Mouse (Mus musculus): ENCODE data around the gene Man1c1.
A peak's percentile ranks its signal among the peaks of the same experiment; 100 is the strongest.

The Man1c1 gene

DNA sequence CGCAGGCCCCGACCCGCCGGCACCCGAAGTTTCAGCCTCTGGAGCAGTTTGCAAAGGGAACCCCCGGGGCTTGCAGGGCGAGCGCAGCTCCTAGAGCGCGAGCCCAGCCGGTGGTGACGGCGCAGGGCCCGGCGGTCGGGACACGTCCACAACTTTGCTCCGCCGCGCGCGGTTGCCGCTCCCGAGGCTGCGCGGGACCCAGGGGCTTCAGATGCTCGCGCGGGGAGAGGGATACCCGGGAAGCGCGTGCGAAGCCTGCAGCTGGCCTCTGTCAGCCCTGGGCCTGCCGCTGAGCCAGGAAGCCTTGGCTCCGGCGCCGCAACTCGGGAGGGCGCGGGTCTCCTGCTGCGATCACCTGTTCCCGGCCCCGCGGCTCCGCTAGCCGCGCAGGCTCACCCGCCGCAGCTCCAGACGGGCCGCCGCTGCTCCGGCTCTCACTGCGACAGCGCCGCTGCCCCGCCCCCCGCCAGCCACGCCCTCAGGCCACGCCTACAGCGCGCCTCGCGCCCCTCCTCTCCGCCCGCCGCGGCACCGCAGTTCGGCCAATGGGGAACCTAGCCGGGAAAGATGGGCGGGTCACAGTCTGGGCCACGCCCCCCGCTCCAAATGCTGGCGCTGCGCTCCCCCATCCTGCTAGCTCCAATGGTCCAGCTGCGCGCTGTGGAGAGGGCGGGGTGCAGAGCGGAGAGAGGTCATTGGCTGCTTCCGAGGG, at the start of gene Man1c1:
Gene Man1c1 (minus strand): TSS at position 456 of the 712 bp plus-strand sequence.
- peak; percentile 96 to 98 for DNase-seq

DNA sequence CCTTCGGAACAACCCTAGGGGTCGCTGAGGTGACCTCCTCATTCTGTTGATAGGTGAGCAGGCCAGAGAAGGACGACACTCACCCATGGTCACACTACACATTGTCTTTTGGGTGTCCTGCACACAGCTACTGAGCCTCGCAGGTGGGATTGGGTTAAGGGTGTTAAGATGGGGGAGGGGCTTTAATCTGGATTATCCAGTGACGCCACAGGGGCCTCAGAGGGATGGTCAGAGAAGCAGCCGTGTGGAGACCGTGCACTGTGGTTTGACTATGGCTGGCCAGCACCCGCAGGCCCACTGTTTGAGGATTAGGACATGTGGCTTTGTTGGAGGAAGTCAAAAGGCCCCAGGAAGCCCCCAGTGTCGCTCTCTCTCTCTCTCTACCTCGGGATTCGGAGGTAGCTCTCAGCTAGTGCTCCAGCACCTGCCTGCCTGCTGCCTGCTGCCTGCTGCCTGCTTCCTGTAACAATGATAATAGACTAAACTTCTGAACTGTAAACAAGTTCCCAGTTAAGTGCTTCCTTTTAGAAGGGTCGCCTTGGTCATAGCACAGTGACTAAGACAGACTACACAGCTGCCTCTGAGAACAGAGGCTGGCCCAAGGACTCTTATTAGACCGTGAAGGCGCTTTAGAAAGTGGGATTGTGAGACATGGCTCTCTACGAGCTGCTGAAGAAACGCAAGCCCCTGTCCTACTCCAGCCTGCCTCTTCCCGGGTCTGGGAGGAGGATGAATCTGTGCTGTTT, 49.6 kb upstream of the Man1c1 start:
- DNase-seq: peak; percentile 48 to 66

DNA sequence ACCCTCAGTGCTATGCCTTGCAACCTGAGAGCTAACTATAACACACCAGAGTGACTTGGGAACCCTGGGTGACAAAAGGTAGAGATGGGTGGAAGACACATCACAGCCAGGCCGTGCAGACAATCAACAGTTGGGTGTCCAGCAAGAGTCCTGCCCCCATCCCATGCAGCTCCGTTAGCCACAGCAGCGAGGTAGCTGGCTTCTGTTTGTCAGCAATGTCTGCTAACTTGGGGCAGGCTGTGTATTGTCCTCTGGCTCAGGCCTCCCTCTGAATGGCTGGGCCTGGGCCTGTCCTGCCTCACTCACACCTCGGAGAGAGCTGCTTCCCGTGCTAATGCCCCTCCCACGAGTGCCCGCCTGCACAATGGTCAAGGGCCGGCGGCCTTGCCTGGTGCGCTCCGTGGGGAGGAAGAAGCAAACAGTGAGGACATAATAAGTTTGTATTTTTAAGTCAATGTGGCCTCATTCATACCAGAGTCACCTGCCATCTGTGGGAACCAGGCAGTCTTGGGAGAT, 48.9 kb upstream of the Man1c1 start:
- DNase-seq: no peak

DNA sequence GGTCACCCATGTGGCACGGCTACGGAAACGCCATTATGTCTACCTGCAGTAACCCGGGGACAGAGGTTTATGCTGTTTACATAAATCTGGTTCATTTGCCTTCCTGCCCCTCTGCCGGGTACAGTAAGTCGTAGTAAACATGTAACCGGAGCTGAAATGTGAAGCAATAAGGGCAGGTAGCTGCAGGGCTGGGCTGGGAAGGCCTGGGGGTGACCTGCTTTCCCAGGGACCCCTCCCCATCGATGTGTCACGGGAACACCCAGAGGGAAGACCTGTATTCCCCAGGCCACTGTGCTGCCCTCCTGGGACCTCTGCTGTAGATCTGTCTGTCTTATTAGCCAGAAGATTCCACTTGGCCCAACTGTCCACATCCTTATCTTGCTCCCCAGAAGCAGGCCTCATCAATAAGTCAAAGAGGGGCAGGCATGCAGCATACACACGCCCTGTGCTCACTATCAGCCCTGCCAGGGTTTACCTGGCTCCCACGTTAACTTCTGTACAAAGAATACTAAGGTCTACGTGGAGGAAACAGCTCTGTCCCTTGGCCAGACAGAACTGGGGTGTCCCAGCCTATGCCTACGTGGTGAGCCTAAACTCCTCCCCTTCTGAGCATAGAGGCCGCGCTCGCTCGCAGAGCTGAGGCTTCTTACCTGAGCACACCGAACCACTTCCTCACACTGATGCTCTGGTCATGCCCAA, 47.7 kb upstream of the Man1c1 start:
- peak; percentile 14 to 37 for DNase-seq

GRCm38 (mm10) chr4:134750825-134751224, 46.7 kb upstream of the Man1c1 start:
- DNase-seq: peak in 1 of 2 experiments; percentile 40

DNA sequence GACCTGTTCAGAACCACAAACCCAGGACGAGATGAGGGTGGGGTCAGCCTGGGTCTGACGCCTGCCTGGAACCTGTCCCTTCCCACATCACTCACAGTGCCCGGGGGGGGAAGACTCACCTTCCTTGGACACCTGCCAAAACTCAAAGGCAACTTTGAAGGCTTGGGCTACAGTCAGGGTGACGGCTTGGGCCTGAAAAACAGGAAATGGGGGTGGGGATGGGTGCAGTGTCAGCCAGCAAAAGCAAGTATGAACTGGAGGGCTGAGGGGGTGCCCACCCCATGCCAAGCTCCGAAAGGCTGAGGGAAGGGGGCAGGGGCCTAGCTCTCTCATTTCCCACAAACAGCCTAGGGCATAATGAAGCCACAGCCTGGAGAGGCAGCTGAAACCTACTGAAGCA, 46.2 kb upstream of the Man1c1 start:
- DNase-seq: peak; percentile 70 to 83

- DNase-seq: peak; percentile 49 to 58
These were observed 45.4 kb upstream of the Man1c1 start for GRCm38 (mm10) chr4:134749301-134750030.

DNA sequence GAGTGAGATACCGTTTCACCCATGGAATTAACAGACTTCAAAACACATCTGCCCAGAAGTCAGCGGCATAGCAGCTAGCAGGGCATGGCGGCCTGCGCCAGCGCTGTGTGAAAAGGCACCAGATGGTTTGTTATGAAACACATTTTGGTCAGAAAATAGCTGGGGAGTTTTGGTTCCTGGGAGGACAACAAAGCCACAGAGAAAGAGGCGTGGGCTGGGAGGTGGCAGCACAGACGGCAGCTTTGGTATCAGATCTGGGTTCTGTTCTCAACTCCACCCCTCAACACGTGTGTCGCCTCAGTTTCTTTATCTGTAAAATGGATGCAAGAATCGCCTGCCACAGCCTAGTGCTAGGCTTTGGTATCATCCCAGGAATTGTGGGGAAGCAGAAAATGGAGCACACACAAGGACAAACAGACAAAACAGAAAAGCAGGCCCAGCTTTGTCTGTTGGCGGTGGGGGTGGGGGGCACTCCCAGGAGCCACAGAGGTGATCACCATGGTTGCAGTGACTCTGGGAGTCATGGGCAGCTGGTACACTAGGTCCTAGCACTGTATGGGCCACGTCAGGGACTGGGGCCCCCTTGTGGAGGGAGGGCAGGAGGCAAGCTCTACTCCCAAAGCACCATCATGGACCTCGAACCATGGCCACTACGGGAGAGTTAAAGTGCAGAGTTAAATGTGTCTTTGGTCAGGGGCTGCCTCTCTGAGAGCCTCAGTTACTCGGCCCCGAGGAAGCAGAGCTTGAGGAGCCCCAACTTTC, 42.0 kb upstream of the Man1c1 start:
- DNase-seq: no peak

- DNase-seq: no peak
These were observed 40.0 kb upstream of the Man1c1 start for GRCm38 (mm10) chr4:134743881-134744633.

GRCm38 (mm10) chr4:134741949-134742348, 37.9 kb upstream of the Man1c1 start:
- DNase-seq: no peak

GRCm38 (mm10) chr4:134740186-134740585, 36.1 kb upstream of the Man1c1 start:
- DNase-seq: no peak

GRCm38 (mm10) chr4:134739530-134739929, 35.4 kb upstream of the Man1c1 start:
- DNase-seq: no peak

- DNase-seq: peak in 1 of 2 experiments; percentile 16
These were observed 33.3 kb upstream of the Man1c1 start for GRCm38 (mm10) chr4:134737365-134737910.

- DNase-seq: no peak
These were observed 32.1 kb upstream of the Man1c1 start for GRCm38 (mm10) chr4:134736147-134736546.

GRCm38 (mm10) chr4:134734629-134735081, 30.6 kb upstream of the Man1c1 start:
- DNase-seq: peak; percentile 42 to 57

DNA sequence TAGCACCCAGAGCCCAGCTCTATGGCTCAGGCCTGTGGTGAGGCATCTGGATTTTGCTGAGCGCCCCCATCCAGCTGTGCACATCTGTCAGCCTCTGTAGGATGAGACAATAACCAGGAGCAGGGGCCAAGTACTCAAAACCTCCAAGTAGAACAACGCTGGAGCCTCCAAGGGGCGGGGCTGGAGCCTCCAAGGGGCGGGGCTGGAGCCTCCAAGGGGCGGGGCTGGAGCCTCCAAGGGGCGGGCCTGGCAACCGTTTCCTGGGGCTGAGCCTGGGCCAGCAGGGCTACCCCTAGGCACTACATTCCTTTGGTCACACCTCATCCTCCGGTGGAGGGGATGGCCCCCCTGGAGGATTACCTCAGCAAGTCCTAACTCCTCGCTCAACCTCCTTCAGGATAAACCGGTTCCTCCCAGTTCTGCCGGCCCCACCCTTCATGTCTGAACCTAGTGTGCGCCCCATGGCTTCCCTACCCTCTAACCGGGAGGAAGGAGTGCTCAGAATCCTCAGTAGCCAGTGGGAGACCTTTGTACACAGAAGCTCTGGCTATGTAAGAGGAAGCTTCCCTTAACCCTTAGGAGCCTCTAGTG, 30.0 kb upstream of the Man1c1 start:
- peak; percentile 39 for DNase-seq

GRCm38 (mm10) chr4:134733371-134733770, 29.3 kb upstream of the Man1c1 start:
- no peak for DNase-seq

DNA sequence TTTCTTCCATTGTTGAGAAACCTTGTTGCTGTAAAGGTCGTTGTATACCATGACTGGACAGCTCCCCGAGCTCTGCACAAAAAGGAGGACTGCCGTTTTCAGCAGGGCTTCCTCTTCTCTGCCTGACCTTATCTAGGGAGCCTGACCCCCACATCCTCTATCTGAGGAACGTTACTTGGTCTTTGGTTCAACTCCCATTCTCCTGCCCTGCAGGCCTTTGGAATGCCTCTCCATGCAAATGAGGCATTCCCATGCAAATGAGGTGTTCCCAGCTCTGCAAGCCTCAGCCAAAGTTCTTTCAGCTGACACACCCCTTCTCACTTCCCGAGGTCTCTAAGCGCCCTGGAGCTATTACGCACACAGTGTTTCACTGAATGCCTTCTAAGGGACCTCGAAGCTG, 26.0 kb upstream of the Man1c1 start:
- no peak for DNase-seq

DNA sequence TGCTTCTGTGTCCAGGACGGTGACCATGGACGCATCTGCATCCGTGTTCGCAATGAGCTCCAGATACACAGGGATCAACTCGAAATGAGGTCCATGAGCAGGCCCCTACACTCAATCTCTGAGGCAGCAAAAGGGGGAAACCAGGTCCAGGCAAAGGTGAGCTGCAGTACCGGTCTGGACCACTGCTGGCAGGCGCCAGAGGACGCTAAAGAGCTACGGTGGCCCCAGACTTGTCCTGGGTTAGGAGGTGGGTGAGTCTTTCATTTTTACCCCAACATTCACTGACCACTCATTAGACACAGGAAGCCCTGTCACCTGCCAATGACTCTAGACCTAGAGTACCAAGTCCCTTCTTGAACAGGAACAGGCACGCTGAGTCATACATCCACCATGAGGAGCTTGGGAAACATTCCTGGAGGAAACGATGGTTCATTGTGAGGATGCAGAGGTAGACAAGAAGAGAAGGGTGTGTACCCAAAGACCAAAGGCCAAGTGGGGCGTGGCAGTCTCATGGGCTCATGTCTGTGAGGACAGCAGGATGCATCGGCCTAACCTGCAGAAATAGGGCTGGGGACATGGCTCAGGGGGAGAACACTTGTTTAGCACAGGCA, 21.8 kb upstream of the Man1c1 start:
- DNase-seq: no peak

DNA sequence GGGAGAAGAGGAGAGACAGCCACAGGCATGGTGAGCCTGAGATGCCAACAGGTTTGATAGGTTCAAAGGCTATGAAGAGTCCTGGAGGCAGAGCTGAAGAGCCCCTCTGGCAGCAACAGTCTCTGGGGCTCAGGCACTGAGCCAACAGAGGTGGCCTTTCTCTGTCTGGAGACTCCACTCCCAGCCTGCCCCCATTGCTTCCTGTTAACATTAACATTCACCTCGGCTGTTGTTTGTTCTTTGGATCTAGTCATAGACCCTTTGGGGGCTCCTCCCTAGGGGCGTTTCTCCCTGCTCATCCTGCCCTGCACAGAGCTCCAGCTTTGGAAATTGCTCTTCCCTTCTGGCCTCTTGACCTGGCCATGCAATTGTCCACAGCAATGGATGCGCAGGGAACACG, 20.9 kb upstream of the Man1c1 start:
- DNase-seq: no peak
